Mouse (Mus musculus): ENCODE results near the gene Ninj2. TPM values are rescaled to one million over a fixed set of nuclear protein-coding genes. Genes with fewer than 3 reads are reported as not detected.

Ninj2 gene
- polyA plus RNA-seq, 1 experiment from 2014 or later, result 0.18 TPM

- H3K4me3 ChIP-seq (ENCODE audit: low read depth, low read length), result no peak overlapping the region
- no peaks in the 10 kb centered on the region for H3K4me1 ChIP-seq (ENCODE audit: control insufficient read depth, low read depth, low read length)
- no peaks in the 10 kb centered on the region for H3K27me3 ChIP-seq (ENCODE audit: control insufficient read depth, insufficient read depth, low read depth, low read length)
- H3K27ac ChIP-seq (ENCODE audit: low read length), result no peak overlapping the region
- ATAC-seq (ENCODE audit: low read depth), result no peak
- H3K4me2 ChIP-seq (ENCODE audit: low read depth, low read length), result no peak overlapping the region
- no peaks in the 10 kb centered on the region for H3K36me3 ChIP-seq (ENCODE audit: control insufficient read depth, insufficient read depth)
- H3K9me3 ChIP-seq (replicated peaks; ENCODE audit: control insufficient read depth, low read length), result no peaks in the 10 kb centered on the region
- no peak overlapping the region for H3K9ac ChIP-seq (ENCODE audit: low read depth, low read length)
- 58% methylated on average over 7 of the region's 7 CpGs for WGBS (ENCODE audit: insufficient replicate concordance)
Observed at GRCm38 (mm10) chr6:120235874-120236273, 142.7 kb downstream of the Ninj2 start.

DNA sequence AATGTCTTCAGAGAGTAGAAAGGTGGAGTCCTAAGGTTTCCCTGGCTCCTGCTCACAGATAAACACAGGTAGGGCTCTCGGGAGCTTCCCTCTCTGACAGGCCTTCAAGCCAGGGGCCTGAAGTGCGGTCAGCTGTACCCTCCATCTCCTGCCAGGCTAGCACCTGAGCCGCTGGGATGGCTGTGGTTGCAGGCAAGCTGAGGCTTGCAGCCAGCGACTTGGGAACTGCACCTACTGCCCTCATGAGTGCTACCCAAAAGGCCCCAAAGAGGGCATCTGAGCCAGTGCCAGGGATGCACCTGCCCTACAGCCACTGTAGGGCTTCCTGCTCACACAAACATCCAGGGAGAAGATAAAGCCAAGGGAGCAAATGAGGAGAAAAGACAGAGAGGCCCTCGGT is 147.3 kb downstream of the Ninj2 start:
- Histone ChIP-seq H3K4me1 (ENCODE audit: control insufficient read depth, low read depth, low read length) (no peaks in the 10 kb centered on the region), H3K9me3 (replicated peaks; ENCODE audit: control insufficient read depth, low read length) (no peaks in the 10 kb centered on the region), H3K4me2 (ENCODE audit: low read depth, low read length) (no peak overlapping the region), H3K27ac (ENCODE audit: low read length) (no peak overlapping the region), H3K9ac (ENCODE audit: low read depth, low read length) (no peak overlapping the region), H3K36me3 (ENCODE audit: control insufficient read depth, insufficient read depth) (no peaks in the 10 kb centered on the region), H3K4me3 (ENCODE audit: low read depth, low read length) (no peak overlapping the region), H3K27me3 (ENCODE audit: control insufficient read depth, insufficient read depth, low read depth, low read length) (no peaks in the 10 kb centered on the region)
- no peak for ATAC-seq (ENCODE audit: low read depth)
- 63% methylated on average over 5 of the region's 5 CpGs for WGBS (ENCODE audit: insufficient replicate concordance)

GRCm38 (mm10) chr6:120241453-120241852 is 148.3 kb downstream of the Ninj2 start:
- H3K9me3 ChIP-seq (replicated peaks; ENCODE audit: control insufficient read depth, low read length), result no peaks in the 10 kb centered on the region
- H3K4me2 ChIP-seq (ENCODE audit: low read depth, low read length), result no peak overlapping the region
- ATAC-seq (ENCODE audit: low read depth), result no peak
- WGBS (ENCODE audit: insufficient replicate concordance), result 77% methylated on average over 12 of the region's 12 CpGs
- H3K4me1 ChIP-seq (ENCODE audit: control insufficient read depth, low read depth, low read length), result no peaks in the 10 kb centered on the region
- no peak overlapping the region for H3K9ac ChIP-seq (ENCODE audit: low read depth, low read length)
- H3K27ac ChIP-seq (ENCODE audit: low read length), result no peak overlapping the region
- H3K27me3 ChIP-seq (ENCODE audit: control insufficient read depth, insufficient read depth, low read depth, low read length), result no peaks in the 10 kb centered on the region
- H3K4me3 ChIP-seq (ENCODE audit: low read depth, low read length), result no peak overlapping the region
- no peaks in the 10 kb centered on the region for H3K36me3 ChIP-seq (ENCODE audit: control insufficient read depth, insufficient read depth)

DNA sequence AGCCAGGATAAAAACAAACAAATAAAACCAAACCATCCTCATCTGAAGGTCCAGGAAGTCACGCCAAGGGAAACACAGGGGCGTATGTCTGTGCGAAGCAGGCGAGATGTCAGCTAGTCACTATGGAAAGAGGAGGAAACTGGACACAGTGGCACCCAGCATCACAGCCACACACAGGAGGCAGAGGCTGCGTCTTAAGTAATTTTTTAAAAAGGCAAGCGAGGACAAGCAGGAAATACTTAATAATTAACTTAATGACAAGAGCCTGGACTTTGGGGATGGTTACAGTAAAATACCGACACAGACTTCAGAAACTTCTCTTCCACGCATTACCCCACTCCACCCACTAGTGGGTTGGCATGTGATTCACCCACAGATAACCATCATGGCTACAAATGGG is 149.4 kb downstream of the Ninj2 start:
- 65% methylated on average over 8 of the region's 8 CpGs for WGBS (ENCODE audit: insufficient replicate concordance)
- H3K27ac ChIP-seq (ENCODE audit: low read length), result no peak overlapping the region
- no peak overlapping the region for H3K9ac ChIP-seq (ENCODE audit: low read depth, low read length)
- H3K9me3 ChIP-seq (replicated peaks; ENCODE audit: control insufficient read depth, low read length), result no peaks in the 10 kb centered on the region
- H3K27me3 ChIP-seq (ENCODE audit: control insufficient read depth, insufficient read depth, low read depth, low read length), result no peaks in the 10 kb centered on the region
- no peak overlapping the region for H3K4me3 ChIP-seq (ENCODE audit: low read depth, low read length)
- no peaks in the 10 kb centered on the region for H3K36me3 ChIP-seq (ENCODE audit: control insufficient read depth, insufficient read depth)
- H3K4me2 ChIP-seq (ENCODE audit: low read depth, low read length), result no peak overlapping the region
- no peak for ATAC-seq (ENCODE audit: low read depth)
- H3K4me1 ChIP-seq (ENCODE audit: control insufficient read depth, low read depth, low read length), result no peaks in the 10 kb centered on the region

- H3K9me3 ChIP-seq (replicated peaks; ENCODE audit: control insufficient read depth, low read length), result no peaks in the 10 kb centered on the region
- no peak overlapping the region for H3K9ac ChIP-seq (ENCODE audit: low read depth, low read length)
- H3K36me3 ChIP-seq (ENCODE audit: control insufficient read depth, insufficient read depth), result no peaks in the 10 kb centered on the region
- H3K27me3 ChIP-seq (ENCODE audit: control insufficient read depth, insufficient read depth, low read depth, low read length), result no peaks in the 10 kb centered on the region
- H3K4me1 ChIP-seq (ENCODE audit: control insufficient read depth, low read depth, low read length), result no peaks in the 10 kb centered on the region
- H3K4me3 ChIP-seq (ENCODE audit: low read depth, low read length), result no peak overlapping the region
- no peak for ATAC-seq (ENCODE audit: low read depth)
- no peak overlapping the region for H3K4me2 ChIP-seq (ENCODE audit: low read depth, low read length)
- 62% methylated on average over 8 of the region's 8 CpGs for WGBS (ENCODE audit: insufficient replicate concordance)
- H3K27ac ChIP-seq (ENCODE audit: low read length), result no peak overlapping the region
Observed at GRCm38 (mm10) chr6:120243250-120243649, 150.1 kb downstream of the Ninj2 start.

GRCm38 (mm10) chr6:120246676-120247075 is 153.5 kb downstream of the Ninj2 start:
- Histone ChIP-seq H3K36me3 (ENCODE audit: control insufficient read depth, insufficient read depth) (no peaks in the 10 kb centered on the region), H3K4me3 (ENCODE audit: low read depth, low read length) (no peak overlapping the region), H3K4me1 (ENCODE audit: control insufficient read depth, low read depth, low read length) (no peaks in the 10 kb centered on the region), H3K9ac (ENCODE audit: low read depth, low read length) (no peak overlapping the region), H3K4me2 (ENCODE audit: low read depth, low read length) (no peak overlapping the region), H3K27me3 (ENCODE audit: control insufficient read depth, insufficient read depth, low read depth, low read length) (no peaks in the 10 kb centered on the region), H3K27ac (ENCODE audit: low read length) (no peak overlapping the region), H3K9me3 (replicated peaks; ENCODE audit: control insufficient read depth, low read length) (no peaks in the 10 kb centered on the region)
- 57% methylated on average over 5 of the region's 5 CpGs for WGBS (ENCODE audit: insufficient replicate concordance)
- no peak for ATAC-seq (ENCODE audit: low read depth)

DNA sequence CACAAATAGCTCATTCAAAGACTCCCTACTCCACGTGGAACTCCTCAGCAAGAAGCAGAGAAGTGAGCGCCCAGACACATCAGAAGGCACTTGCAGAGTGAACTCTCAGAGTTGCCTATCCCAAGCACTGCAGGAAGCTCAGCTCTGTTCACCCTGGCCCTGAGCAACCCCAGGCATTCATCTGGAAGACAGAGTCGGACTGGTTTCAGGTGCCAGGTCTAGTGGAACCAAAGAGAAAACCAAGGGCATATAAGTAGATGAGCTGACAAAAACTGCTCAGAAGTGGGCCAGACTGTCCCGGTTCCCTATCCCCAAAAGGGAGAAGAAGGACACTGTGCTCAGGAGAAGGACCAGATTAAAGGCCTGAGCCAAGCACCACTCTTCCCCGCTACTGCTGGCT is 156.7 kb downstream of the Ninj2 start:
- no peak for ATAC-seq (ENCODE audit: low read depth)
- H3K4me3 ChIP-seq (ENCODE audit: low read depth, low read length), result no peak overlapping the region
- H3K9ac ChIP-seq (ENCODE audit: low read depth, low read length), result no peak overlapping the region
- no peaks in the 10 kb centered on the region for H3K36me3 ChIP-seq (ENCODE audit: control insufficient read depth, insufficient read depth)
- H3K27me3 ChIP-seq (ENCODE audit: control insufficient read depth, insufficient read depth, low read depth, low read length), result no peaks in the 10 kb centered on the region
- no peaks in the 10 kb centered on the region for H3K9me3 ChIP-seq (replicated peaks; ENCODE audit: control insufficient read depth, low read length)
- 52% methylated on average over 5 of the region's 5 CpGs for WGBS (ENCODE audit: insufficient replicate concordance)
- no peak overlapping the region for H3K4me2 ChIP-seq (ENCODE audit: low read depth, low read length)
- H3K4me1 ChIP-seq (ENCODE audit: control insufficient read depth, low read depth, low read length), result no peaks in the 10 kb centered on the region
- no peak overlapping the region for H3K27ac ChIP-seq (ENCODE audit: low read length)

Other genes starting within 250 kb of the Ninj2 start
- gene Erc1, start 245.2 kb upstream of the Ninj2 start, polyA plus RNA-seq (2015; fragmentation: Nextera tagmentation; extraction: Ambion mirVana), result 2.4 and 2.7 TPM in 2 replicates
- gene Rad52, start 190.7 kb upstream of the Ninj2 start, polyA plus RNA-seq (2015; fragmentation: Nextera tagmentation; extraction: Ambion mirVana), result 8.3 and 8.7 TPM in 2 replicates
- 23.2 and 28.8 TPM in 2 replicates for gene Wnk1, start 54.7 kb upstream of the Ninj2 start, polyA plus RNA-seq (2015; fragmentation: Nextera tagmentation; extraction: Ambion mirVana)
- gene D330020A13Rik, start 201.0 kb downstream of the Ninj2 start, polyA plus RNA-seq (2015; fragmentation: Nextera tagmentation; extraction: Ambion mirVana), result not detected in 2 replicates
- 0.08 and 0.14 TPM in 2 replicates for gene B4galnt3, start 201.2 kb downstream of the Ninj2 start, polyA plus RNA-seq (2015; fragmentation: Nextera tagmentation; extraction: Ambion mirVana)